Mouse (Mus musculus): ENCODE measurements around the gene Mgll.

Gene Mgll

GRCm38 (mm10) chr6:88857249-88857648 is 133.0 kb downstream of the Mgll start:
- DNase-seq = no peak

DNA sequence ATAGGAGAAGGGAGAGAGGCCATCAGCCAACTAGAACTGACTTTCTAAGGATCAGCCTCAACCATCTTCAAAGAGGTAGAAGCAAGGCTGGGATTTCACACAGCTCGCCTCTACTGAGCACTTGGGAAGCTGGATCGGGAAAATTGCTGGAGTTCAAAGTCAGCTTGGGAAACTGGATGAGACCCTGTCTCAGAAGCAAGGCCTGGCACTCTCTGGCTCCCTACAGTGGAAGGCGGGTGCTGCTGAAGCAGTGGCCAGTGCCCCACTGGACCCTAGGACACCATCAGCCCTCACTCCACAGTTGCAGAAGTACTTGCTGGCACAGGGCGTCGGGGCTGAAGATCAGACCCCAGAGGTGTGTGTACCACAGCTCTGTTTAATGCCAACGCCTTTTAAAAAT is 133.6 kb downstream of the Mgll start:
- DNase-seq = no peak

GRCm38 (mm10) chr6:88858341-88858740 is 134.1 kb downstream of the Mgll start:
- DNase-seq = no peak

GRCm38 (mm10) chr6:88860914-88861313 is 136.7 kb downstream of the Mgll start:
- peak; percentile 67 for DNase-seq

DNA sequence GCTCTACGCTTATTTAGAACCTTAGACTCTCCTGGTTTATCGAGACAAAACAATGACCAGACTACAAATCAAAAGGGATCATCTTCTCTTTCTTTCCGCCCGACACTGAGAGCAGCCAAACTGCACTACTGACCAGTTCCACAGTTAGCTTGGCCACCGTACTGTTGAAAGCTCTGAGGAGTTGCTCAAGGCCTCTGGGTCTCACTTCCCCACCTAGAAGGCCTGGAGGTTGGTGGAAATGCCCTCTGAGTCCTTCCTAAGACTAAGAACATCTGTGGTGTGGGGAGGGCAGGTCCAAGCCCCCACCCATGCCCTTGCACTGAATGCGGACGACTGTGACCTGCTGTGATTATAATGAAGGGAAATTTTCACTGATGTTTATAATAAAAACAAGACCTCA is 141.5 kb downstream of the Mgll start:
- no peak for DNase-seq

GRCm38 (mm10) chr6:88869459-88869858 is 145.2 kb downstream of the Mgll start:
- DNase-seq = no peak

DNA sequence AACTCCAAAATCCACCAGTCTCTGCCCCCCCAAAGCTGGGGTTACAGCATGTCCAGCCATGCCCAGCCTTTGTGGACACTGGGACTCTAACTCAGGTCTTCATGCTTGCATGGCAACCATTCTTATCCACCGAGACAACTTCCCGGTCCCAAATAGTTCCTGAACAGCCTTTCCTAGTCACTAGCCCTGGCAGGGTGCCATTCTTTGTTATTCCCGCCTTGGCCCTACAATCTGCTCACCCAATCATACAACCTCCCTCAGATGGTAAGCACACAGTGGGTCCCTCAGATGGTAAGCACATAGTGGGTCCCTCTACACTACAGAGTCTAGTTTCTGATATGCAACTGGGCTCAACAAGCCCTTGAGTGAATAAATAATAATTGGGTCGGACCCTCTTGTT is 146.4 kb downstream of the Mgll start:
- no peak for DNase-seq

- DNase-seq = no peak
These were observed 147.3 kb downstream of the Mgll start for GRCm38 (mm10) chr6:88871546-88871945.

DNA sequence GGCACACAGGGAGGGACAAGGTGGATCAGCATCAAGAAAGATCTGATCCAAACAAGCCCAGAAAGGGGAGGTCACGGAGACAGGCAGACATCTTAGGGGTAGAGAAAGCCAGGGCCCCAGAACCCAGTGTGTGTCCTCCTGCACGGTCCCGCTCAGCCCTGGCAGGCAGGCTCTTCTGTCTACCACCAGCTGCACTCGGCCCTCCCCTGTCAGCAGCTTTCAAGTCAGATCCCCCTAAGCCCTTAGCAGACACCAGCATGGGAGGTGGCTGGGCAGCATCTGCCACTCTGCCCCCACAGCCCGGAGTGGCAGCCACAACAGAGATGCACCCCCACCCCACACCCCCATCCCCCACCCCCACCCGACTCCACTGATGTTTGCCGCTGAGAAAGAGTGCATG is 148.6 kb downstream of the Mgll start:
- DNase-seq = no peak

DNA sequence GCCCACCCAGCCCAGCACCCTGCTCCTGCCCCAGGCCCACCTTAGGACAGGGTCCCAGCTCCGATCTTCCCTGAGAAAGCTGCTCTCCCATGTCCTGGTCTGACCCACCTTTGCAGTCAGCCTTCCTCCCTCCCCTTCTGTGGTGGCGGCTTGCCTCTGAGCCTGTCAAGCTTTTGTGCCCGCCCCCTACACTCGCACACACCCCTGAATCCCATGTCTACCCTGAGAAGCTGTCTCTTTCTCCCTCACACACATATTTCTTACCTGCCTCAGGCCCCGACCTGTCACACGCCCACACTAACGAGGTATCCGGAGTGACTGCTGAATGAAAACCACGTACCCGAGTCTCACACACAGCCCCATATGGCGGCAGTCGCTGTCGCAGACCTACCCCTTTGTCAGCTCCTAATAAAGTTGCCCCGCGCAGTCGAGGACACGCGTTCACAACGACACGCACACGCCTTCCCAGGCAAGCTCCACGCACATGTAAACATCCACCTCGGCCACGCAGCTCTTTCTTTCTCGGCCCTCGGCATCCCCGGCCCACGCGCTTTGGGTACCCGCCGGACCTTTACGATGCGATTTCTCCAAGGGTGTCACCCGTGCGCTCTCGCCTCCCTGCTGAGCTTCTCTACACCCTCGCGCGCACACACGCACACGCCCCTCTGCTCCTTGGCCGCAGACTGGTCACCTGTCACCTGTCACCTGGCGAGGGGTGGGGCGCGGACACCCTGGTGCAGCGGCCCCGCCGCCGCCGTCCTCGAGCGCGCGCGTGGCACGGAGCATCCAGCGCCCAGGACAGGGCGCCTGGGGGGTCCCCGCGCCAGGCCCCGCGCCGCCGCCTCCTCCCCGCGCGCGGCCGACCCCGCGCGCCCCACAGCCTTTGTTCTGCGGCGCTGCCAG is 150.0 kb downstream of the Mgll start:
- peak; percentile 51 for DNase-seq

DNA sequence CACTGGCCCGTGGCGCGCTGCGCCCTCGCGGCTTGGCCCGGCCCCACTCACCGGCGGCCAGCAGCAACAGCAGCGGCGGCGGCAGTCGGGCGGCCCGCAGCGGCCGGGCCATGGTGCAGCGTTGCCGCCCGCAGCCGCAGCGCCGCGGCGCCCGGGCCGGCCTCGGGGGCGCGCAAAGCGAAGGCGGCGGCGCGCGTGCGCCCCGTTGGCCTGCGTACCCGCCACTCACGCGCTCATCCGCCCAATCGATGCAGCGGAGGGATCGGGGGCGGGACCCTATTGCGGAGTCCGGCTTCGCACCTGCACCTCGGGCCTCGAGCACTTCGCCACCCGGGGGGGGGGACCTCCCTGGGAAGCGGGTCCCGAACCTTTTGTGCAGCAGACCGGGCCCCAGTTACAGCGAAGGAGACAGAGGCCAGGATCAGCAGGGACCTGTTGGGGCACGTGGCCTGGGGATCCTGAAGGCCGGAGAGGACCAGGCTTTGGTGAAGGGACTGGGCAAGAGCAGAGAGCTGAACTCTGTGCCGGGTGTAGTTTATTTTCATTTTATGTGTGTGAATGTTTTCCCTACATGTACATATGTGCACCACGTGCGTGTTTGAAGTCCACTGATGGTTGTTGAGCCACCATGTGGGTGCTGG is 150.8 kb downstream of the Mgll start, which contains the start of gene Podxl2:
Gene Podxl2, minus strand, starts transcription at position 177 of the 641 bp plus-strand sequence.
- peak; percentile 93 for DNase-seq
